Mouse (Mus musculus) neural tube, embryonic 13.5 days (tissue): ENCODE measurements around the gene Dagla. TPM values are rescaled to one million over a fixed set of nuclear protein-coding genes. Genes with fewer than 3 reads are reported as not detected.
A peak's percentile ranks its signal among the peaks of the same experiment; 100 is the strongest.

Experiments
- ATAC-seq: fragments of 200-750 bp; cut with Nextera tagmentation; 2 replicates; pipeline ENCODE4 v1.8.0; 2017; ENCODE audit warnings: low read depth, mild to moderate bottlenecking, moderate TSS enrichment, moderate library complexity
- H3K27ac ChIP-seq: fragments of 300-500 bp; sonication (generic); replicated peaks from 2 replicates; pipeline ENCODE4 v1.5.1; 2015; ENCODE audit warnings: moderate library complexity, mild to moderate bottlenecking, inconsistent platforms
- H3K27me3 ChIP-seq: fragments of 300-500 bp; sonication (generic); 2 replicates; pipeline ENCODE4 v1.6.1; 2015; ENCODE audit warnings: mild to moderate bottlenecking, inconsistent platforms
- H3K36me3 ChIP-seq: fragments of 300-500 bp; sonication (generic); 2 replicates; pipeline ENCODE4 v1.6.1; 2015; ENCODE audit warnings: mild to moderate bottlenecking, inconsistent platforms
- H3K4me1 ChIP-seq: fragments of 300-500 bp; sonication (generic); replicated peaks from 2 replicates; pipeline ENCODE4 v1.6.1; 2015; ENCODE audit warnings: inconsistent platforms
- H3K4me2 ChIP-seq: fragments of 300-500 bp; sonication (generic); 2 replicates; pipeline ENCODE4 v1.6.1; 2015; ENCODE audit warnings: inconsistent platforms, mild to moderate bottlenecking, moderate library complexity
- H3K4me3 ChIP-seq: fragments of 300-500 bp; sonication (generic); 2 replicates; pipeline ENCODE4 v1.5.1; 2015; ENCODE audit warnings: mild to moderate bottlenecking, inconsistent platforms
- H3K9ac ChIP-seq: fragments of 300-500 bp; sonication (generic); 2 replicates; pipeline ENCODE4 v1.6.1; 2015; ENCODE audit warnings: moderate library complexity, mild to moderate bottlenecking, inconsistent platforms
- H3K9me3 ChIP-seq: fragments of 300-500 bp; sonication (generic); 2 replicates; pipeline ENCODE4 v1.6.1; 2016; ENCODE audit warnings: inconsistent platforms
- WGBS: fragments of 180-500 bp; shearing (Covaris S2); methylation state at CpG from one replicate; pipeline ENCODE4 v1.1.7; 2015; 5-methylcytosine and 5-hydroxymethylcytosine counted together
- polyA plus RNA-seq: library from polyadenylated mRNA; unstranded; fragments of >200 nt; fragmentation: Nextera tagmentation; extraction: Ambion mirVana; gene quantifications from 2 replicates; pipeline ENCODE4 v1.2.1, GENCODE M21; 2015

The Dagla gene
- polyA plus RNA-seq, 1 experiment from 2014 or later = 6.3 TPM

GRCm38 (mm10) chr19:10293987-10294386, 10.7 kb downstream of the Dagla start:
- 84% methylated on average over 5 of the region's 5 CpGs for WGBS
- no peak for ATAC-seq
- Histone ChIP-seq H3K4me3 (no peak overlapping the region), H3K27me3 (peaks cover 80% of the 10 kb centered on the region), H3K36me3 (no peaks in the 10 kb centered on the region), H3K27ac (peak overlapping the region; percentile 77; the same call in 1 of the 2 replicates), H3K4me2 (no peak overlapping the region), H3K9me3 (no peaks in the 10 kb centered on the region), H3K9ac (no peak overlapping the region), H3K4me1 (peaks cover 71% of the 10 kb centered on the region)

DNA sequence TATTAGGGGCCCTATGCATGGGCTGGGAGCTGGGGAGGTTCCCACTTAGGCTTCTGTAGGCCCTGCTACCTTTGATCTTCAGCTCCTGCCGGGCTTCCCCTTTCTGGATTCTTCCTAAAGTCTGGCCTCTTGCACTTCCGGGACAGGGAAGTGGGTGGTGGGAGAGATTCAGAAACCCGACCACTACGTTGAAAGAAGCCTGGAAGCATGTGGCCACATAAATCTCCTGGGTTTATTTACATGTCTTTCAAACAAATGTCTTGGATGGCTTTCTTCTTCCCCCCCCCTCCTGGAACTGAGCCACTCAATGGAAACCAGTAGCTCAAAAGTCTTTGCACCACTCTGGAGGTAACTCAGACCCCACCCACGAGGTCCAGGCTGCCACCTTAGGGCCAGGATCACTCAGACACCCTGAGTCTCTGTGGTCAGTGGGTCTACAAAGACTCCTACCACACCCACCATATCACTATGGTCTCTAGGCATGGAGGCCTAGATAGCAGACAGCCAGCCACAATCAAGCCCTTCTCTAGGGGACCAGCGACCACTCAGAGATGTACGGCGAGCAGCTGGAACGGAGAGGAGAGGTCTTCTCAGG, 12.7 kb downstream of the Dagla start:
- no peak overlapping the region for H3K4me3 ChIP-seq
- no peak overlapping the region for H3K9ac ChIP-seq
- H3K36me3 ChIP-seq = no peaks in the 10 kb centered on the region
- peaks cover 80% of the 10 kb centered on the region for H3K27me3 ChIP-seq
- WGBS = 67% methylated on average over 9 of the region's 9 CpGs
- H3K4me1 ChIP-seq = peaks cover 53% of the 10 kb centered on the region
- H3K9me3 ChIP-seq = no peaks in the 10 kb centered on the region
- H3K4me2 ChIP-seq = no peak overlapping the region
- H3K27ac ChIP-seq = 0 out of 2 replicates have a peak overlapping the region, but pooled peaks have one; percentile 18
- ATAC-seq = no peak

DNA sequence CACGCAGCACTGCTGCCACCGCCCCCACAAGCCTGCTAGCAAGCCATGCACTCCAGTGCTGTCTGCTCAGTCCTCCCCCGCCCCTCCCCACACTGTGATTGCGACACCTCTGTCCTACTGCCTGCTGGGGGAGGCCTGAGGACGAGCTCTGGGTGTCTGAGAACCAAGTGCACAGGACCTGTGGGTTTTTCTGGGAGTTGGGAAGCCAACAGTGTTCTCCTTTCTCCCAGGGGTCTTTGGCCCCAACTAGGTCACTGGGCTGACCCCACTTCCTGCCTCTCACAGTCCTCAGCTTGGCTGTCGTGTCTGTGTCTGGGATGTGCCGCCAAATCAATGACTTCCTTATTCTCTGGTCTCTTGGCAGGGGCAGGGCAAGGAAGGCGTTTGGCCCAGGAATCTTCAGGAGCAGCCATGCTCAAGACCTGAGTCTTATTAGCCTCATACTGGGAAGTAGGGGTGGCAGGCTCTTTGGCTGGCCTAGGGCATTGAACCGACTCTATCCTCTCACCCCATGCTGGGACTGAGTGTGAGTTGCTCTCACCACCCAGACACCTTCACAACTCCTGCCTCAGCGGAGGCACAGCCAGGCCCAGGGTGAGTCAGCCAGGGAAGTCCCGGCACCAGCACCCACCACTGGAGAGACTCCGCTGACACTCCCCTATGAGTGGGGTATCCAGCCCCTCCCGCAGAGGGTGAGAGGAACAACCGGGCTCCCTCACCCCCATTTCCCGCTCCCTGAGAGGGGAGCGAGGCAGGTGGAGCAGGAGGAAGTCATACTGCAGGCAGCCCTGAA, 14.3 kb downstream of the Dagla start:
- no peak overlapping the region for H3K4me3 ChIP-seq
- H3K4me1 ChIP-seq = peaks cover 44% of the 10 kb centered on the region
- peaks cover 80% of the 10 kb centered on the region for H3K27me3 ChIP-seq
- WGBS = 75% methylated on average over 16 of the region's 16 CpGs
- no peaks in the 10 kb centered on the region for H3K36me3 ChIP-seq
- no peak overlapping the region for H3K4me2 ChIP-seq
- ATAC-seq = no peak
- H3K9ac ChIP-seq = no peak overlapping the region
- no peaks in the 10 kb centered on the region for H3K9me3 ChIP-seq
- no peak overlapping the region for H3K27ac ChIP-seq

GRCm38 (mm10) chr19:10289609-10290150, 15.0 kb downstream of the Dagla start:
- H3K36me3 ChIP-seq = no peaks in the 10 kb centered on the region
- H3K27me3 ChIP-seq = peaks cover 86% of the 10 kb centered on the region
- no peak overlapping the region for H3K4me2 ChIP-seq
- no peak overlapping the region for H3K9ac ChIP-seq
- peaks cover 37% of the 10 kb centered on the region for H3K4me1 ChIP-seq
- H3K9me3 ChIP-seq = no peaks in the 10 kb centered on the region
- no peak overlapping the region for H3K27ac ChIP-seq
- ATAC-seq = no peak
- WGBS = 80% methylated on average over 4 of the region's 4 CpGs
- H3K4me3 ChIP-seq = no peak overlapping the region

DNA sequence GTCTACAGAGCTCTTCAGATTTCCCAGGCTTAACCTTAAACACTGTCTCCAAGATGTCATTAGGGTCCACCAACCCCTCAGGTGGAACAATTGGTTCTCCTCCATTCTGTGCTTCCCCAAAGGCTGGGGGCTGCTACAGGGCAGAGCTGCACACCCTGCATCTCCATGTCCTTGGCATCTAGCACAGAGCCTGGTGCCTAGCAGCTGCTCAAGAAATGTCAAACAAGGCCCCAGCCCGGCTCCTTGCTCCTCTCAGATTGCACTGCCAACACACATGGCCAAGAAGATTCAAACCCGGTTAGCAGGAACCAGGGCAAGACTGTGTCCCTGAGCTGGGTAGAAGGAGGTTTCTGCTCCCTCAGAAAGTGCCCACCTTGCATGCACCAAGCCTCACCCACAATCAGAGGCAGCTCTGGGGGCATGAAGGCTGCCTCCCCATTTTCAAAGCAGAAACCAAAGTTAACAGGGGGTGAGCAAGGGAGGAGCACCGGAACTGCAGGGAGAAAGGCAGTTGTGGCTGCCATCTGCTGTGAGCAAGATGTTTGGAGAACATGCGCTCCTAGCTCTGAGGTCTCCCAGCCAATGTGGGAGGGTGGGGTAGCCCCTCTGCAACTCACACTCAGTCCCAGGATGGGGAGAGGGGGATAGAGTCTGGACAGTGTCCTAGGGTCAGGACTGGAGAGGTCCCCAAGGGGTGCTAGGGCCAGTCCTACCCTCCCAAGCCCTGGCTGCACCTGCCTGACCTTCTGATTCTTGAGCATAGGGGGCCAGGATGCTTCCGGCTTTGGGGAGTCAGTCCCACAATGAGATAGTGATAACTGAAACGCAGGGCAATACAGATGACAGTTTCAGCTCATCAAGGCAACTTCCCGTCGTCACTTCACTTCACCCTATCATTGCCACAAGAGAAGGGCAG, 16.3 kb downstream of the Dagla start:
- H3K4me2 ChIP-seq = no peak overlapping the region
- no peak for ATAC-seq
- 84% methylated on average over 8 of the region's 8 CpGs for WGBS
- H3K27ac ChIP-seq = no peak overlapping the region
- no peak overlapping the region for H3K4me3 ChIP-seq
- H3K9ac ChIP-seq = no peak overlapping the region
- H3K9me3 ChIP-seq = no peaks in the 10 kb centered on the region
- H3K27me3 ChIP-seq = peaks cover 88% of the 10 kb centered on the region
- peaks cover 27% of the 10 kb centered on the region for H3K4me1 ChIP-seq
- no peaks in the 10 kb centered on the region for H3K36me3 ChIP-seq

DNA sequence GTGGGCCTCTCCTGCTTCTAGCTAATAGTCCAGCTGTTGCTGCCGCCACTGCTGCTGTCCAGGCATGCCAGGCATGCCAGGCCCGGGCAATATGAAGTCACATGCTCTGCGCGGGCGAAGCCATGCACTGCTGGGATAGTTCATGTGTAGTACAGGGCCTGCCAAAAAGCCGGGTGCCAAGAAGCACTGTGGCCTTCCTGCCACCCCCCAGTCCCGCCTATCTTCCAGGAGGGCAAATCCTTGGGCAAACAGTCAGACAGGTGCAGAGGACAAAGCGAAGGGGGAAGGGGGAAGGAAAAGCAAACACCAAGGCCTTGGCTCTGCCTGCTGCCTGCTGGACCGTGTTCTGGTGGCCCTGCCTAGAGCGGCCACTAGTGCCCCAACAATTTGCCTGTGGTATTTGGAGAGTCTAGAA, 18.2 kb downstream of the Dagla start:
- Histone ChIP-seq H3K4me3 (no peak overlapping the region), H3K4me1 (peaks cover 24% of the 10 kb centered on the region), H3K27ac (no peak overlapping the region), H3K4me2 (no peak overlapping the region), H3K9ac (no peak overlapping the region), H3K9me3 (no peaks in the 10 kb centered on the region), H3K36me3 (no peaks in the 10 kb centered on the region), H3K27me3 (peaks cover 92% of the 10 kb centered on the region)
- ATAC-seq = no peak
- 72% methylated on average over 10 of the region's 10 CpGs for WGBS

DNA sequence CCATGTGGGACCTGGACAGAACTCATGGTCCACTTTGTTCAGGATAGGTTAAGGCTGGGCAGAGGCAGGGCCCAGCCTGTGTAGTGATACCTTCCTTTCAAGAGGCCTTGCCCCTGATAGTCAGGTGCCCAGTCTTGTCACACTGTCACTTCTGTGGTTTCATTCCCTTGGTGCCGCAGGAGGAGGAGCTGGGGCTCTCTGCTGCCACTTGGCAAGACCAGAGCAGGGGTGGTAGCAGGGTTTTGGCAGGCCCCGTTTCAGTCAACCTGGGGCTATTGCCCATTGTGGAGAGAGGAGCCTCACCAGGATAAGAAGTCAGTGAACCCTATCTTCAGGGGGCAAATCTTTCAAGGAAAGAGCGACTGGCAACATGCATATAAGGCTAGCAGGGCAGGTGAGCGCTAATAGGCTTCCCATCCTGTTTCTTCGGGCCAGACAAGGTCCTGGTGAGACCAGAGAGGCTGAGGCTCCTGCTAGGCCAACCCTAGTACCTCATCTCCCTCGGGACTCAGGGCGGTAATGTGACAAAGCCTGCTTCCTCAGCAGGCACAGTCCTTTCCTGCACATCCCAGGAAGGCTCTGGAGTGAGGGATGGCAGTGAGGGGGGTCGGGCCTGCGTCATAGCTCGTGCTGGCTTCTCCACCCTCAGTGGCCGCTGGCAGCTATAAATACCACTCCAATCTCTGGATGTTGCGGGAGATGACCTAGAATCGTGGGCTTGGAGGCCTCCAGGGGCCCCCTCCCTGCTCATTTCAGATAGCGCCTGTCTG, 23.7 kb downstream of the Dagla start:
- H3K27me3 ChIP-seq = peaks cover 97% of the 10 kb centered on the region
- no peak overlapping the region for H3K4me2 ChIP-seq
- H3K4me1 ChIP-seq = peaks cover 38% of the 10 kb centered on the region
- no peak overlapping the region for H3K4me3 ChIP-seq
- 65% methylated on average over 14 of the region's 14 CpGs for WGBS
- H3K9ac ChIP-seq = no peak overlapping the region
- H3K36me3 ChIP-seq = no peaks in the 10 kb centered on the region
- ATAC-seq = no peak
- H3K9me3 ChIP-seq = no peaks in the 10 kb centered on the region
- no peak overlapping the region for H3K27ac ChIP-seq

- Histone ChIP-seq H3K4me1 (peaks cover 37% of the 10 kb centered on the region), H3K27ac (no peak overlapping the region), H3K4me2 (no peak overlapping the region), H3K36me3 (no peaks in the 10 kb centered on the region), H3K4me3 (no peak overlapping the region), H3K27me3 (peaks cover 95% of the 10 kb centered on the region), H3K9ac (no peak overlapping the region), H3K9me3 (no peaks in the 10 kb centered on the region)
- ATAC-seq = no peak
- 85% methylated on average over 9 of the region's 9 CpGs for WGBS
Measured at GRCm38 (mm10) chr19:10279668-10280067, 25.0 kb downstream of the Dagla start.

GRCm38 (mm10) chr19:10278669-10279324, 25.9 kb downstream of the Dagla start:
- no peaks in the 10 kb centered on the region for H3K36me3 ChIP-seq
- peaks cover 93% of the 10 kb centered on the region for H3K27me3 ChIP-seq
- no peaks in the 10 kb centered on the region for H3K9me3 ChIP-seq
- no peak overlapping the region for H3K4me3 ChIP-seq
- no peak overlapping the region for H3K4me2 ChIP-seq
- H3K9ac ChIP-seq = no peak overlapping the region
- ATAC-seq = no peak
- WGBS = 13% methylated on average over 6 of the region's 6 CpGs
- H3K4me1 ChIP-seq = peaks cover 43% of the 10 kb centered on the region
- H3K27ac ChIP-seq = no peak overlapping the region

GRCm38 (mm10) chr19:10277759-10278158, 26.9 kb downstream of the Dagla start:
- Histone ChIP-seq H3K27ac (0 out of 2 replicates have a peak overlapping the region, but pooled peaks have one; percentile 46), H3K4me2 (peak overlapping the region; percentile 30), H3K36me3 (no peaks in the 10 kb centered on the region), H3K4me3 (no peak overlapping the region), H3K9ac (peak overlapping the region; percentile 54; the same call in 1 of the 2 replicates), H3K27me3 (peaks cover 91% of the 10 kb centered on the region), H3K9me3 (no peaks in the 10 kb centered on the region), H3K4me1 (peaks cover 54% of the 10 kb centered on the region)
- ATAC-seq = peak; percentile 24; the same call in 1 of the 2 replicates
- WGBS = 10% methylated on average over 5 of the region's 5 CpGs

DNA sequence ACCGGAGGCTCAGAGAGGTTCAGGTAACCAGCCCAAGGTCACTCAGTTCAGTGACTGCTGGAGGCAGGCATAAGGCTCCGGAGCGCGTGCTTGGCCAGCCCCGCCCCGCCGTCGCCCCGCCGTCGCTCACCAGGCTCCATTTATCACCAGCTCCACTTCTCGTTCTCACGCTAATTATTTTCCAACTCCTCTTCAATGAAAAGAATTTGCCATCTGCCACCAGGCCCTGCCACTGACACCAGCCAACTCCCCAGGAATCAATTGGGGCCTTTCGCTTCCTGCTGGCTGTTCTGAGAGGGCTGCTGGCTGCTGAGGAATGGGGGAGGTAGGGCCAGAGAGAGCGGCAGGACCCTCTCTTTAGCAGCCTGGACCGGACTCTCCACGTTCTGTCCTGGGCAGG, 27.3 kb downstream of the Dagla start:
- Histone ChIP-seq H3K36me3 (no peaks in the 10 kb centered on the region), H3K4me1 (peaks cover 58% of the 10 kb centered on the region), H3K4me2 (peak overlapping the region; percentile 30), H3K4me3 (no peak overlapping the region), H3K9me3 (no peaks in the 10 kb centered on the region), H3K9ac (peak overlapping the region; percentile 54), H3K27ac (0 out of 2 replicates have a peak overlapping the region, but pooled peaks have one; percentile 46), H3K27me3 (peaks cover 91% of the 10 kb centered on the region)
- WGBS = 2% methylated on average over 17 of the region's 17 CpGs
- ATAC-seq = peak; percentile 47
